Mouse (Mus musculus): ENCODE results near the gene Slc6a9.

Gene Slc6a9

DNA sequence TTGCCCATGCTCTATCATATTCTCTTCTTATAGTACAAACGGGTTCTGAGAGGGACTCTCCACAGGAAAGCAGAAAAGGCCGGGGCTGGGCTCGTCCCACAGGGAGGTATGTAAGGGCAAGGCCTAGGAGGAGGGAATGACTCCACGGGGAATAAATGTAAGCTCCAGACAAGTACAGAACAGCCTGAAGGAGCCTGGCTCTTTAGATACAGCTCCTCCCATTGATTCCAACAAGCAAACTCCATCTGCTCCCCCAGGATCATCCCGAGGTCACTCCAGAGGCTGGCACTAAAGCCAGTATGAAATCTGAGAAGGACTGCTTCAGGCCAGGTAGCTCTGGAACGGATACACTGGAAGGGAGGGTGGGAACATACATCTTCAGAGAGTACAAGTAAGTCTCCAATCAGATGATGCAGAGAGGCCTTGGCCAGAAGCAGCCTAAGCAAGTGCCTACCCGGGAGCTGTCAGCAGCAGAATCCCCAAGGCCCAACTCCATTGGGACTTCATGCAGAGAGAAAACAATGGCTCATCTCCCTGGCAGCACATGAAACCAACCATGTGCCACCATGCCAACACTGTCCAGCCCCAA lies 78.5 kb downstream of the Slc6a9 start:
- DNase-seq (ENCODE audit: low read depth), result no peak

DNA sequence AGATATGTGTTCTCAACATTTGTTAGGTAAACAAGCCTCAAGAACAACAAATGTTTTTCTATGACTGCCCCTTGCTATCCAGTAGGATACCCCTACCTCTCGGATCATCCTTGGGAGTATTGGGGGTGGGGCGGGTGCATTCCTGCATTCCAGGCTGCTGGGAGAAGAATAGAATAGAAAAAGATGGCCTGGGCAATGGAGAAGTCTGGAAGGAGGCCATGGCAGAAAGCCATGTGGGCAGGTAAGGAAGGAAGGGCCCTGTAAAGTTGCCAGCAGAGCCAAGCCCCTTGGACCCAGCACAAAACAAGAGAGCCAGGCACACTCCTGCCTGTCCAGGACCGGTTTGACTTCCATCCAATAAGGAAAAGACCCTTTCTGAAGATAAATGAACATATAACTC lies 79.1 kb downstream of the Slc6a9 start:
- no peak for DNase-seq (ENCODE audit: low read depth)

DNA sequence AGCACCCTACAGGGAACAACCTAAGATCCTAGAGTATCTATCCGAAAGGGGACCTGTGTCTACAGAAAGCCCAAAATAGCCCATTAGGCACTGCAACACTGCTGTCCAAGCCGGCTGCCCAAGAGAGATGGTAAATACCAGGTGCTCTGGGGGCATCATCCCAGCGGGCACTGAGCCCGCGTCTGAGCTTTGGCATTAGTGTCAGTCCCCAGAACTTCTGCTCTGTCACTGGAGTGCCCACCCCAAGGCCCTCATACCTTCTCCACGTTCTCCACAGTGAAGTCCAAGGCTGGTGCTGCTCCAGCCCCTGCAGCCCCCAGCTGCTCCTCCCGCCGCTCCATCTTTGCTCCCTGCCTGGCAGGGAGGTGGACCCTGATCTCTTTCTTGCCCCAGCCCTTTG lies 79.7 kb downstream of the Slc6a9 start:
- no peak for DNase-seq (ENCODE audit: low read depth)

DNA sequence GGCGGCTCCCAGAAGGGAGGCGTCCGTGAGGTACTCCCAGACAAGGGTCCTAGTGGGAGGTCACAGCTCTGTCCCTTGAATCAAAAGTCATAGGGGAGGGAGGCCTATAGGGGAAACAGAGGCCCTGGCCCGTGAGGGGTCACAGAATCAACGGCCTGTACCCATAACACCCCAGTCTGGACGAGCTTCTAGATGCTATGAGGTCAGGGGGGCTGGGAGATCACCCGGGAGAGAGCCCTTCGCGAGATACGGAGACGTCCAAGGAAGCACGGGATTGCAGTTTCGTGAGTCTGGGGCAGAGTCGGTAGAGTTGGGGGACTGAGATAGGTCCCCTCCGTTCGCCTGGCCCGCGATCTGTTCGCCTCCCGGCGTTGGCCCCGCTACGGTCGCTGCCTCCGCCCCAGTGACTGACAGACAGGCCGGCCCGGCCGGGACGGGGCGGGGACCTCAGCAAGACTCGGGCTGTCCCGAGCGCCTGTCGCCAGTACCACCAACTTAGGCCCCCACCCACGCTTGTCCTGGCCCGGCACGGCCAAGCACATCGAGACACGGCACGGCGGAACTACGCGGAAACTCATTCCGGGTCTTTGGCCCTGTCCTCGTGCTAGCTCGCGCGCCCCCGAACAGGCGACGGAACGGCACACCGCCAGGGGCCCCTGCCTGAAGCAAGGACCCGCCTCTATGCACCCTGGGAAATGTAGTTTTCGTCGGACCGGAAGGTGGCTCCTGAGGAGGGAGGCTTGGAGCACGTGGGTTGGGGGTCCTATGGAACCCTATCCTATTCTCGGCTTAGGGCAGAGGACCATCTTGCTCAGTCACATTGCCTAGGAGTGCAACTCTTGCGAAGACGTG lies 80.5 kb downstream of the Slc6a9 start, which contains the start of gene Ipo13:
Gene Ipo13, minus strand, starts transcription at position 409 of the 852 bp plus-strand sequence.
- DNase-seq (ENCODE audit: low read depth), result peak; percentile 95

DNA sequence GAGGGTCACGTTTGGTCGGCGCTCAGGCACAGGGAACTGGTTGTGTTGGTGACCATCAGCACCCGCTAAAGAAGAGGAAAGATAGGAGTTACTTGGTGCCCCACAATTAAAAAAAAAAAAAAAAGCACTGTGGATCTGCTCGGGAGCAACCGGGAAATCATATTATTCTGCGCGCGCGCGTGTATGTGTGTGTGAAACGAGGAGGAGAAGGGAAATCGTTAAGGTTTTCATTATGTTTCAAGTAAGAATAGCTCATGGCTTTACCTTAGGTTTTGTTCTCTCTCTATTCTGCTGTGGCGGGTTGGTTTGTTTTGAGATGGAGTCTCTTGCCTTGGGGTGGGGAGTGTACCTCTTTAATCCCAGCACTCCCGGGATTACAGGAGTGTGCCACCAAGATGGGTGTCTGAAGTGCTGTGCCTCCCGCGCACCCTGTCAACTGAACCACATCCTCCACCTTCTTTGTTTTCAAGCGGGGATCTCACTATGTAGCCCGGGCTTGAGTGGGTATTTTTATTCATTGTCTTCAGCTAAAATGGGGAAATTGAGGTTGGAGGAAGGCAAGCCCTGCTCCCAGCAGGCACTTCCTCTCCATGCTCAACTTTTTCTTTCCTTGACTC lies 81.3 kb downstream of the Slc6a9 start:
- peak; percentile 58 for DNase-seq (ENCODE audit: low read depth)

DNA sequence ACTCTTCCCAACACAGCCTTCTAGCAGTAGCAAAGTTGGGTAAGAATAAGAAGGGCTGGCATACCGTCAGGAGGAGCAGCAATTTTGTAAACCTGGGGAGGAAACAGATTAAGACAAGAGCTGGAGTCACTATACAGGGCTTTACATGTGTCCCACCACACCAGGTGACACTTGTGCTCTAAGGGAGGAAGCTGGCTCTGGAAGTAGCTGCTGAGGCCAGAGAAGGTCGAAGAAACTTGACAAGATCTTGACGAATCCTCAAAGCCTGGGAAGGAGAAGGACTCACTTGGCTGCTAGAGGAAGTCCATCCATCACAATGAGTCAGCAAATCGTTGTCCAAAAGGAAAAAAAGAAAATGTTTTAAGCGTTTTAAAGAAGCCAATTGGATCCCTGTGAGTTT lies 82.1 kb downstream of the Slc6a9 start:
- DNase-seq (ENCODE audit: low read depth), result peak; percentile 52

DNA sequence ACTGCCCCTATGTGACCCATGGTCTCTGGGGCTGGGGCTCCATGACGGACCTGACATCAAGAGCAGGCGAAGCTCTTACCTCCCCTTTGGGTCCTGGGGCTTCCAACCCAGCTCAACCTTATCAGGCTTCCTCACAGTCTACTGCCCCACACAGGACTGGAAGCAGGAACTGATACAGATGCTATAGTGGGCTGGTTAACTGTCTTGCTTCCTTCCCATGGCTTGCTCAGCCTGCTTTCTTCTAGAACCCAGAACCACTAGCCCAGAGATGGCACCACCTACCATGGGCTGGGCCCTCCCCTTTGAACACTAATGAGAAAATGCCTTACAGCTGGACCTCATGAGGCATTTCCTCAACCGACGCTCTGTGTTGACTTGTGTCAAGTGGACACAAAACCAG lies 83.1 kb downstream of the Slc6a9 start:
- DNase-seq (ENCODE audit: low read depth), result peak; percentile 18

DNA sequence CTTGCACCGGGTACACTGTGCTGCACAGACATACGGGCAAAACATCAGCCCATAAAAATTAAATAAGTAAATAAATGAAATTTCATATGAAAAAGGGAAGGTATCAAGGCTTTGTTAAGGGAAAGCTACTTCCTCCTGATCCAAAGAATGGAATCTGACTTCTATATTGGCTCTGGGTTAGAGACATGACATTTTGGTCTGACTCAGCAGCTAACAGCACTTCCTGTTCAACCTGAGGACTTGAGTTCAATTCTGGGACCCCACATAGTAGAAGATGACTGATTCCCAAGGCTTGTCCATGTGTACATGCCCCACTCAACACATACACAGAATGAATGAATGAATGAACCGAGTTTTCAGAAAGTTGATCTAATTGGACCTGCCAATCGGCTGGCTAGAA lies 83.5 kb downstream of the Slc6a9 start:
- DNase-seq (ENCODE audit: low read depth), result no peak

DNA sequence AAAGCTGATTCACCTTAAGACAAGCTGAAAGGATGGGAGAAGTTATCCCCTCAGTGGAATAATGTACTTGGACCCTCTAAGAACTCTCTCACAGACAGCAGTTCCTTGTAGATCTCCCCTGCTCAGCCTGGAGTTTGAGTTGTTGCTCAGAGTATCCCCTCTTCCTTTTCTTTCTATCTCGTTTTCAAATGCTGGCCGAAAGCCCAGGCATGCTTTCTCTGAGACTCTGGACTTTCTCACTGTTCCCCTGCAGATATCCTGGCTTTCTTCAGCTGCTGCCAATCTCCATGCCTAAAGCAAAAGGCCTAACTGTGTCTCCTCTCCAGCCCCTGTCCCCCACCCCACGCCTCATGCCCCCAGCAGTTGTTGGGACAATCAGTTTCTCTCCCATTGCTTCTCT lies 84.0 kb downstream of the Slc6a9 start:
- no peak for DNase-seq (ENCODE audit: low read depth)

DNA sequence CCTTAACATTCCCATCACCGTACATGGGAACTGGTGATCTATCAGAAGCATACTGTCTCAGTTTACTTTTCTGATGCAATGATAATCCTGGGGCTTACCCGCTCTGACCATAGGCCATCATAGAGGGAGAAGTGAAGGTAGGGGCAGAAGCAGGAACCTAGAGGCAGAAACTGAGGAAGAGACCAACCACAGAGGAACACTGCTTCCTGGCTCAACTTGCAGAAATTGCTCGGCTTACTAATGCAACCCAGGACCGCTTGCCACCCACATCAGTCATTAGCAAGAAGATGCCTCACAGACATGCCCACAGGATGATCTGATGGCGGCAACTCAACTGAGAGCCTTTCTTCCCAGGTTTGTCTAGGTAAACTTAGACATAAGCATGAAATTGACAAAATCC lies 84.5 kb downstream of the Slc6a9 start:
- DNase-seq (ENCODE audit: low read depth), result peak; percentile 64

DNA sequence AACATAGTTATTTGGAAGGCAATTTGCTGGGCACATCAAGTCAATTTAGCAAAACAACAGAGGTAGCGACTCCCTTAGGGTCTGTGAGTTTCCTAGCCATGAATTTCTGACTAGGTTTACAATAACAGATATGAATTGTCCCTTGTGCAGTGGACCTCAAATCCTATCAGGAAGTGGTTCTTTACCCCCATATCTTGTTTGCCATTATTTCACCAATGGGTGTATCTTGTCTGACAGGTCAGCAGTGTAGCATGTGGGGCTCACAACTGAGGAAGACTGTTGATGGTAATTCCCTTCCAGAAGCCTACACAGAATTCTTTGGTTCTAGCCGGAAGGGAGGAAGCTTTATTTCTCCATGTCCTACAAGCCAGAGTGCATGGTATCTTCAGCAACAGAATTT lies 87.1 kb downstream of the Slc6a9 start:
- DNase-seq (ENCODE audit: low read depth), result no peak

DNA sequence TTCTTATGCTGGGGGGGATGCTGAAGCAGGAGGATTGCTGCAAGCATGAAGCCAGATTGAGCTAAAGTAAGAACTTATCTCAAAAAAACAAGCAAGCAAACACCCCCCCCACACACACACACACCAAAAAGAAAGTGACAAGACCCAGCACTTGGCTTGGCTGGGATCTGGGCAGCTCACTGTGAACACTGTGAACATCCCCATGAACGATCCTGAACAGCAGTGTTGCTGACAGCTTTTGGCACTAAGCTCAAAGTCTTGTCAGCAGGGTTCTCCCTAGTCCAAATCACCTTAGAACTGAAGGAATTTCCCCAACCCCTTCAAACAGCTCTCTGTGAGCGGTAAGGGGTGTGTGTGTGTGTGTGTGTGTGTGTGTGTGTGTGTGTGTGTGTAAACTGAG lies 89.1 kb downstream of the Slc6a9 start:
- DNase-seq (ENCODE audit: low read depth), result no peak

All from 416B (cell line).